Mouse (Mus musculus): ENCODE measurements around the gene Dcun1d4.
"Not testable (repeated sequence)": the region's sequence is repeated elsewhere in the genome, so short reads cannot be mapped to it uniquely, and the experiment has no call there.

The Dcun1d4 gene

GRCm38 (mm10) chr5:73480700-73481099, at the start of gene Dcun1d4:
Gene Dcun1d4, plus strand, starts transcription at chr5:73481000.
- ChIA-PET CTCF (interaction anchor here in 1 of 4 experiments (1.0 kb wide), 1 partner anchor 59 kb away, joined by 3 read pairs; no protein-coding TSS in a partner anchor), POLR2A (interaction anchor here in 2 of 4 experiments (1.2 to 3.3 kb wide), 6 partner anchors 8 to 21 kb away, joined by 3 to 14 read pairs (median 6); no protein-coding TSS in a partner anchor)

- CTCF ChIA-PET = interaction anchor here in 1 of 4 experiments (0.5 kb wide), 1 partner anchor 373 kb away, joined by 5 read pairs; no protein-coding TSS in a partner anchor
- POLR2A ChIA-PET = no interaction called here
Measured at GRCm38 (mm10) chr5:73431581-73431980, 49.2 kb upstream of the Dcun1d4 start.

- POLR2A ChIA-PET = no interaction called here
Measured at GRCm38 (mm10) chr5:73432805-73433204, 48.0 kb upstream of the Dcun1d4 start.

GRCm38 (mm10) chr5:73434764-73435163, 46.0 kb upstream of the Dcun1d4 start:
- CTCF ChIA-PET = interaction anchor here in 2 of 4 experiments (0.6 to 1.4 kb wide), 2 partner anchors 52 to 207 kb away, joined by 3 to 5 read pairs; no protein-coding TSS in a partner anchor
- POLR2A ChIA-PET = interaction anchor here in 1 of 4 experiments (0.6 to 0.9 kb wide), 2 partner anchors 14 to 73 kb away, joined by 3 to 4 read pairs; no protein-coding TSS in a partner anchor

More at GRCm38 (mm10) chr5:73432805-73433204, 48.0 kb upstream of the Dcun1d4 start:
- CTCF ChIA-PET = no interaction called here

- CTCF ChIA-PET = interaction anchor here in 1 of 4 experiments (0.5 kb wide), 1 partner anchor 312 kb away, joined by 3 read pairs; no protein-coding TSS in a partner anchor
- POLR2A ChIA-PET = no interaction called here
Measured at GRCm38 (mm10) chr5:73442176-73442575, 38.6 kb upstream of the Dcun1d4 start.

- POLR2A ChIA-PET = interaction anchor here in 1 of 4 experiments (0.6 to 0.7 kb wide), 2 partner anchors 23 to 78 kb away, joined by 3 to 4 read pairs; no protein-coding TSS in a partner anchor
- CTCF ChIA-PET = no interaction called here
Measured at GRCm38 (mm10) chr5:73450276-73450675, 30.5 kb upstream of the Dcun1d4 start.

- ChIA-PET POLR2A (no interaction called here), CTCF (no interaction called here)
Measured at GRCm38 (mm10) chr5:73454502-73455306, 26.1 kb upstream of the Dcun1d4 start.

GRCm38 (mm10) chr5:73455307-73455687, 25.5 kb upstream of the Dcun1d4 start:
- CTCF ChIA-PET = no interaction called here
- POLR2A ChIA-PET = no interaction called here

GRCm38 (mm10) chr5:73468462-73469433, 12.1 kb upstream of the Dcun1d4 start:
- CTCF ChIA-PET = interaction anchor here in 2 of 4 experiments (0.6 to 1.1 kb wide), 2 partner anchors 62 to 169 kb away, joined by 3 read pairs; no protein-coding TSS in a partner anchor
- POLR2A ChIA-PET = interaction anchor here in 2 of 4 experiments (0.7 to 3.8 kb wide), 5 partner anchors 12 to 33 kb away, joined by 3 to 12 read pairs (median 3); partner anchors contain the start of gene Dcun1d4 (in 1 of the 2)

GRCm38 (mm10) chr5:73474412-73475405, 6.1 kb upstream of the Dcun1d4 start:
- ChIA-PET CTCF (no interaction called here), POLR2A (interaction anchor here in 3 of 4 experiments (0.6 kb wide), 3 partner anchors 9 to 1835 kb away, joined by 3 read pairs; no protein-coding TSS in a partner anchor)

GRCm38 (mm10) chr5:73481401-73481800, 601 bp downstream of the Dcun1d4 start:
- CTCF ChIA-PET = interaction anchor here in 1 of 4 experiments (1.0 kb wide), 1 partner anchor 59 kb away, joined by 3 read pairs; no protein-coding TSS in a partner anchor
- POLR2A ChIA-PET = interaction anchor here in 2 of 4 experiments (1.2 to 3.3 kb wide), 3 partner anchors 8 to 11 kb away, joined by 3 to 14 read pairs (median 7); no protein-coding TSS in a partner anchor

- POLR2A ChIA-PET = interaction anchor here in 1 of 4 experiments (3.3 kb wide), 1 partner anchor 8 kb away, joined by 14 read pairs; no protein-coding TSS in a partner anchor
- CTCF ChIA-PET = not testable (repeated sequence)
Measured at GRCm38 (mm10) chr5:73482381-73482780, 1.6 kb downstream of the Dcun1d4 start.

GRCm38 (mm10) chr5:73484016-73484615, 3.3 kb downstream of the Dcun1d4 start:
- POLR2A ChIA-PET = interaction anchor here in 1 of 4 experiments (0.6 to 1.5 kb wide), 2 partner anchors 10 kb away, joined by 3 to 4 read pairs; no protein-coding TSS in a partner anchor
- CTCF ChIA-PET = interaction anchor here in 1 of 4 experiments (0.6 kb wide), 2 partner anchors 22 to 1318 kb away, joined by 3 to 9 read pairs; no protein-coding TSS in a partner anchor

GRCm38 (mm10) chr5:73486451-73486850, 5.7 kb downstream of the Dcun1d4 start:
- POLR2A ChIA-PET = interaction anchor here in 1 of 4 experiments (1.3 kb wide), 1 partner anchor 16 kb away, joined by 4 read pairs; no protein-coding TSS in a partner anchor
- CTCF ChIA-PET = no interaction called here

GRCm38 (mm10) chr5:73489915-73490314, 9.1 kb downstream of the Dcun1d4 start:
- ChIA-PET POLR2A (interaction anchor here in 3 of 4 experiments (1.0 to 4.9 kb wide), 12 partner anchors 9 to 603 kb away, joined by 3 to 61 read pairs (median 8); partner anchors contain the start of genes Dcun1d4 (in 1 of the 3), Ociad1 (in 1 of the 3), Slain2 (in 1 of the 3) and Spata18 (in 1 of the 3)), CTCF (interaction anchor here in 1 of 4 experiments (1.0 kb wide), 1 partner anchor 11 kb away, joined by 3 read pairs; no protein-coding TSS in a partner anchor)

GRCm38 (mm10) chr5:73490596-73491073, 9.8 kb downstream of the Dcun1d4 start:
- ChIA-PET POLR2A (interaction anchor here in 3 of 4 experiments (0.6 to 4.9 kb wide), 31 partner anchors 10 to 1289 kb away, joined by 3 to 61 read pairs (median 4); partner anchors contain the start of genes Dcun1d4 (in 2 of the 3), Cwh43 (in 1 of the 3), Fryl (in 1 of the 3) and Nfxl1 (in 1 of the 3)), CTCF (interaction anchor here in 2 of 4 experiments (0.6 to 1.1 kb wide), 4 partner anchors 10 to 1931 kb away, joined by 3 to 4 read pairs (median 4); no protein-coding TSS in a partner anchor)

All from embryonic stem cell, embryonic (primary cell).